Mouse (Mus musculus) granulocyte monocyte progenitor cell, adult 5-6 weeks (primary cell): Measurements from ENCODE around the gene Gm11060. TPM values are rescaled to one million over a fixed set of nuclear protein-coding genes. Genes with fewer than 3 reads are reported as not detected.

Experiments
- ATAC-seq: replicated peaks from 2 replicates; pipeline ENCODE4 v1.8.0; 2016; ENCODE audit warnings: mild to moderate bottlenecking, moderate TSS enrichment, inconsistent platforms; ENCODE audit not compliant: poor library complexity, severe bottlenecking
- total RNA-seq, 2 experiments: library from RNA; stranded (forward) in 1 of 2; stranded (reverse) in 1 of 2; fragments of 200-712, 200-1000 nt in 1 of 2; fragments of >200 nt in 1 of 2; fragmentation: Nextera tagmentation in 1 of 2; gene quantifications; 2 replicates each; pipeline ENCODE4 v1.2.3; 2014 to 2017

Gm11060 gene
- not detected in 2 replicates for total RNA-seq (2014; fragmentation: Nextera tagmentation)
- total RNA-seq (2017) = not detected in 2 replicates

GRCm38 (mm10) chr2:105091718-105092117 lies at the start of gene Gm11060:
Gene Gm11060, plus strand, starts transcription at chr2:105092018.
- no peak for ATAC-seq

- no peak for ATAC-seq
Observed at GRCm38 (mm10) chr2:105043152-105043551, 48.7 kb upstream of the Gm11060 start.

- ATAC-seq = no peak
Observed at GRCm38 (mm10) chr2:105048301-105048700, 43.5 kb upstream of the Gm11060 start.

DNA sequence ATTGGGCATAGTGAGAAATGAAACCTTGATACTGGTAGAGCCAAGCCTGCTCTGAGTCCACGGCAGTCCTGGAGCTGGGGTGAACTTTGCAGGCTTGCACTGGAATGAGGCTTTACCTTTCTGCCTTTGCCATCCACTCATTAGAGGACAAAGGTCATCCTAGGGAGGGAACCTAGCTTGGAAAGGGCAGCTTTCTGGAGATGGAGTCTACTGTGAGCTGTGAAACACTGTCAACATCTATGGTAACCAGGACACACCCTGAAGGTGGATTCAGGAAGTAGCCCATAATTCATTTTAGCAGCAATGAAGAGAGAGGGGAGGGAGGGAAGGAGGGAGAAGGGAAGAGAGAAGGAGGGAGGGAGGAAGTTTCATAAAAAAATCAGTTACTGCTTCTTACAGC lies 36.3 kb upstream of the Gm11060 start:
- no peak for ATAC-seq

- ATAC-seq = no peak
Observed at GRCm38 (mm10) chr2:105058577-105059116, 33.2 kb upstream of the Gm11060 start.

- no peak; the same call in 1 of the 2 replicates for ATAC-seq
Observed at GRCm38 (mm10) chr2:105062741-105063372, 29.0 kb upstream of the Gm11060 start.

- ATAC-seq = no peak
Observed at GRCm38 (mm10) chr2:105072496-105072895, 19.3 kb upstream of the Gm11060 start.

- no peak for ATAC-seq
Observed at GRCm38 (mm10) chr2:105074196-105074595, 17.6 kb upstream of the Gm11060 start.

DNA sequence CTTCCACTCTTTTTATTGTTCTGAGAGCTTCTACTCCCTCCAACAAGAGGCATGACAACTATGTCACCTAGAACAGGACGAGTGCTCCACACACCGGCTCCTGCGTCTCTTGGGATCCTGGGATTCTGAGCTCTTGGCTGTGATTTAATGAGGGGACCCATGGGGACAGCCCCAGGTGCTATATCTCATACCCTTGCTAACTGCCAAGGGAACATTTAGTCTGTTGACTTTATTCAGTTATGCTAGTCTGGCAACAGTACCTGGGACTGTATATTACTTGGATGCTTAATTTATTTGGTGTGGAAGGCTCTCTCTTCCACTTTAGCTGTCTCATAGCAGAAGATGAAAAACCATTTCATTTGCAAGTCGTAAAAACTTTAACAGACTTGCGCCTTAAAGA lies 16.0 kb upstream of the Gm11060 start:
- no peak for ATAC-seq

GRCm38 (mm10) chr2:105077151-105077550 lies 14.7 kb upstream of the Gm11060 start:
- ATAC-seq = no peak

DNA sequence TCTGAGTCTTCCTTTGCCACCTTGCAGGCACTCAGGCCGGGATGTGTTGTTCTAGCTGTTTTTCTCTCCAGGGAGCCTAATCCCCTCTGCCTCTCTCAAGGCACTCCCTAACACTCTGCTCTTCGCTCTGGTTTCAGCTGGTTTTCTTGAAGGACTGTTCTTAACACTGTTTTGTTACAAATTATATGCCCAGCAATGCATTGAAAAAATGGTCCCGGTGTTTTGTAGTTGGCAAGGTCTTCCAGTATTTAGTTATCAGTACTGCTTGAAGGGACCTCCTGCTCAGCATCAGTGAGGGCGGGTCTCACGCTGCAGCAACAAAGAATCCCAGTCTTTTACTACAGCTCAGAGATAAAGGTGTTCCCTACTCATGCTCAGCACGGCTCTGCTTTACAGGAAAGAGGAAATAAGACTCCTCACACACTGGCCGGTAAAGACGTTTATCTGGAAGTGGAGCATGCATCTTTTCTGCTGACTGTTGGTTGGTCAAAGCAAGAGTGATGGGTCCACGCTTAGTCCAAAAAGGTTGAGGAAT lies 9.5 kb upstream of the Gm11060 start:
- no peak for ATAC-seq

- no peak for ATAC-seq
Observed at GRCm38 (mm10) chr2:105084035-105084434, 7.8 kb upstream of the Gm11060 start.

- ATAC-seq = no peak
Observed at GRCm38 (mm10) chr2:105086081-105086480, 5.7 kb upstream of the Gm11060 start.

GRCm38 (mm10) chr2:105088005-105088404 lies 3.8 kb upstream of the Gm11060 start:
- ATAC-seq = no peak

- no peak for ATAC-seq
Observed at GRCm38 (mm10) chr2:105089083-105089482, 2.7 kb upstream of the Gm11060 start.

- ATAC-seq = no peak
Observed at GRCm38 (mm10) chr2:105089581-105090508, 2.0 kb upstream of the Gm11060 start.

- no peak for ATAC-seq
Observed at GRCm38 (mm10) chr2:105090991-105091390, 827 bp upstream of the Gm11060 start.

DNA sequence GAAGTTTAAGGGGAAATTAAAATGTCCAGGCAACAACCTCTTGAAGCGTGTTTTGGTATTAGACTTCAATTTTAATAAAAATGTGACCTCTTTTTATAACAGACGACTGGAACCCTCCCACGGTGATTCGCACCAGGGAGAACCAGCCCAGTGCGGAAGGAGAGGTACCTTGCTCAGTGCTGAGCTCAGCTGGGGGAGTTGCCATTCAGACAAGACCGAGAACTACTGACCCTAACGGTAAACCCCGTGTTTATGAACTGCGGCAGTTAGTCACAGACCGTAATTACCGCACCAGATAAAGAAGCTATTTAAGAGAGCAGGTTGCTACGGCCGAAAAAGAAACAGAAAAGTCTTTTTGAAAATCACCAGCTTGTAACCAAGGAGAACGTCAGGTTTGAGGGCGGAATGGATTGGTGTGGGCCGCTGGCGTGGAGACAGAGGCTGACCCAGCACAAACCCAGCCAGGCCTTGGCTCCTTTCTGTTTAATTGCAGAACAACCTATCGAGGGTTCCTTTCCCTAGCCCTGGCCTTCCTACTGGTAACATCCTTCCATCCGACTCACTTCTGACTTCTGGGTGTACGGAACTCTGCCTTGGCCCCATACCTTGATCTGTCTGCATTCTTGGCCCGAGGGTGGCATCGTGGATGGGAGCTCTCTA lies 5.6 kb downstream of the Gm11060 start:
- ATAC-seq = no peak

DNA sequence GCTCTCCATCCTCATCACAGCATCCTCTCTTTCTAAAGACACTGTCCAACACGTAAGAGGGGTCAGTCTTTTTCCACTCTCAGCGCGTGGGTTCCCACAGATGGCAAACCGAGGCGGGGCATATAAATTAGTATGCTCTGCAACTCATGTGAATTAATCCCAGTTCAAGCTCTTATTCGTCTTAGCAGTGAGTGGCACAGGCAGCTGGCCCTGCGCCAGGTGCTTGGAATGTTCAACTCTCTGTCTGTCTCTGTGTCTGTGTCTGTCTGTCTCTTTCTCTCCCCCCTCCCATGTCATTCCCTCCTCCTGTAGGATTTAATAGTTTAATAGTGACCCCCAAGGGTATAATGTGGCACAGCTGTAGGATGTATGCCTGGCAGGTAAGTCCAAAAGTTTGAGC lies 7.6 kb downstream of the Gm11060 start:
- no peak for ATAC-seq

DNA sequence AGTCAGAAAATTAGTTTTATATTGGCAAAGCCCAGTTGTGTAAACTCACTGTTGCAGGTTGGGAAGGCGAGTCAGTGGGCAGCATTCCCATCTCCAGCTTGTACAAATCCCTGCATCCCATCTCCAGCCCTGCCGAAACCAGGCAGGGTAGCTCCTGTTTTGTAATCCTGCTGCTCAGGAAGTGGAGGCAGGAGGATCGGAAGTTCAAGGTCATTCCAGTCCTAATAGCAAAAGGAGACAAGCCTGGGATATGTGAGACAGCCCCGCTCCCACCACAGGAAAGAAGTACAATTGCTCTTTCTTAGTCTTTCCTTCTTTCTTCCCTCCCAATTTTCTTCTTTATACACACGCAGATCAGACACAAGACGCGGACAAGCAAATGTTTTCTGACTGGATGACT lies 8.7 kb downstream of the Gm11060 start:
- no peak for ATAC-seq
